Comparison of ENCODE assay signal across 24 mouse cellular contexts in genomic region chr15:99036249-99036905, GRCm38 (mm10). TPM values are rescaled to one million over a fixed set of nuclear protein-coding genes. Genes with fewer than 3 reads are reported as not detected.
DNase-seq lines count a peak whose midpoint lies in the region; ATAC-seq and TF ChIP-seq lines count a peak whose summit lies in the region.
"Had no signal": no experiment of that assay in that cellular context is flagged by ENCODE, and none has a peak within 500 bp of the region (broad histone marks: within the 10 kb centered on the region; RNA-seq: fewer than 3 reads in every experiment).

No protein-coding gene starts in this region.

- no peaks in the 10 kb centered on the region for H3K27me3 ChIP-seq in myocyte (ENCODE audit: control insufficient read depth, insufficient read depth, insufficient read length)
- H3K27me3 ChIP-seq in midbrain, embryonic 15.5 days (replicated peaks): no peaks in the 10 kb centered on the region
- H3K27me3 ChIP-seq in forebrain, embryonic 11.5 days (ENCODE audit: control insufficient read depth, insufficient read depth, low read length): no peaks in the 10 kb centered on the region
- H3K27me3 ChIP-seq: limb, embryonic 15.5 days; lung, embryonic 15.5 days had no signal

- H3K4me3 ChIP-seq in myocyte: no peak overlapping the region
- no peak overlapping the region for H3K4me3 ChIP-seq in midbrain, embryonic 15.5 days
- no peak overlapping the region for H3K4me3 ChIP-seq in forebrain, embryonic 11.5 days (ENCODE audit: low read depth, low read length)
- H3K4me3 ChIP-seq: limb, embryonic 15.5 days; lung, embryonic 15.5 days had no signal

- 85% methylated on average over 8 of the region's 8 CpGs for WGBS in midbrain, embryonic 15.5 days
- 86% methylated on average over 8 of the region's 8 CpGs for WGBS in forebrain, embryonic 11.5 days

- H3K9me3 ChIP-seq in midbrain, embryonic 15.5 days: no peaks in the 10 kb centered on the region
- no peaks in the 10 kb centered on the region for H3K9me3 ChIP-seq in forebrain, embryonic 11.5 days (ENCODE audit: control insufficient read depth, low read length)
- H3K9me3 ChIP-seq: limb, embryonic 15.5 days; lung, embryonic 15.5 days had no signal

- intact Hi-C loops in heart, postnatal 25 days (cut with DNase I): no loop called here

- H3K36me3 ChIP-seq in myocyte (ENCODE audit: control insufficient read depth, insufficient read depth): peaks cover 38% of the 10 kb centered on the region
- H3K36me3 ChIP-seq in midbrain, embryonic 15.5 days (replicated peaks): no peaks in the 10 kb centered on the region
- H3K36me3 ChIP-seq in forebrain, embryonic 11.5 days (ENCODE audit: control insufficient read depth, insufficient read depth, low read length): no peaks in the 10 kb centered on the region; the same call in 1 of the 2 replicates

- no peak overlapping the region for H3K9ac ChIP-seq in midbrain, embryonic 15.5 days
- H3K9ac ChIP-seq in forebrain, embryonic 11.5 days (ENCODE audit: low read length): no peak overlapping the region
- H3K9ac ChIP-seq: limb, embryonic 15.5 days; lung, embryonic 15.5 days had no signal

- H3K79me2 ChIP-seq in myocyte (ENCODE audit: control insufficient read depth, insufficient read depth): peaks cover 43% of the 10 kb centered on the region

- H3ac ChIP-seq in myocyte (ENCODE audit: control insufficient read depth, insufficient read length): no peak overlapping the region

- H3K4me2 ChIP-seq in myocyte (ENCODE audit: low read depth): no peak overlapping the region
- no peak overlapping the region for H3K4me2 ChIP-seq in midbrain, embryonic 15.5 days
- no peak overlapping the region for H3K4me2 ChIP-seq in forebrain, embryonic 11.5 days (ENCODE audit: low read depth, low read length, severe bottlenecking)
- H3K4me2 ChIP-seq: limb, embryonic 15.5 days; lung, embryonic 15.5 days had no signal

- H3K4me1 ChIP-seq in midbrain, embryonic 15.5 days: 0 out of 2 replicates have a peak, but pooled peaks cover 14% of the 10 kb centered on the region
- H3K4me1 ChIP-seq in forebrain, embryonic 11.5 days (replicated peaks; ENCODE audit: control insufficient read depth, insufficient read depth, low read length): peaks cover 14% of the 10 kb centered on the region

- H3K27ac ChIP-seq in midbrain, embryonic 15.5 days: no peak overlapping the region
- no peak overlapping the region for H3K27ac ChIP-seq in forebrain, embryonic 11.5 days (ENCODE audit: low read depth, low read length)
- H3K27ac ChIP-seq: hindbrain, postnatal 0 days; limb, embryonic 15.5 days; lung, embryonic 15.5 days had no signal

- DNase-seq in heart, adult 18-20 months: peak; percentile 59 to 67
- no peak for DNase-seq in heart, postnatal 25 days (ENCODE audit: low spot score)
- DNase-seq in lung, adult 18-20 months: peak; percentile 70 to 71
- DNase-seq in lung, postnatal 10 days: no peak
- DNase-seq in heart, postnatal 4 days: peak; percentile 56
- DNase-seq in forebrain, embryonic 11.5 days (ENCODE audit: low spot score): no peak
- DNase-seq: cerebellum, adult 9-10 months; gastrocnemius, postnatal 25 days; kidney, adult 11 months; kidney, postnatal 10 days; right cerebral cortex, postnatal 4 days; thymus, adult 2 months had no signal

- ATAC-seq in midbrain, embryonic 15.5 days (replicated peaks): no peak
- ATAC-seq in forebrain, embryonic 11.5 days (replicated peaks; ENCODE audit: low FRiP score): no peak
- ATAC-seq: forebrain, embryonic 14.5 days; hindbrain, postnatal 0 days had no signal

- TF ChIP-seq POLR2A in myocyte (IDR thresholded peaks at IDR 0.05; ENCODE audit: insufficient read length, low read depth): peak; percentile 18

TF ChIP-seq in myocyte, 11 proteins besides CTCF, POLR2A, EP300 and RAD21:
- peak; percentile 19 for TF ChIP-seq POLR2AphosphoS2 (IDR thresholded peaks at IDR 0.05; ENCODE audit: insufficient read length, low read depth)
- TF ChIP-seq MYOD1 (IDR thresholded peaks at IDR 0.05; ENCODE audit: control insufficient read depth in 1 of 3, insufficient read length in 2 of 3, low read depth in 2 of 3): no peak

RNA-seq across cellular contexts. Expression of gene Tuba1c, which starts 6.7 kb away (rescaled TPM):
- 10 to 100 TPM; 31.8 to 41.4 TPM for total RNA-seq in heart, adult 18-20 months (2021)
- 10 to 100 TPM; 33.5 to 33.7 TPM for total RNA-seq in heart, postnatal 25 days (2021)
- 100 to 1,000 TPM; 200 to 203 TPM for total RNA-seq in heart, postnatal 4 days (2021)
- 462 TPM for polyA plus RNA-seq in myocyte (2012; fragmentation: generic; extraction: Trizol)
- polyA plus RNA-seq in midbrain, embryonic 15.5 days (2015; fragmentation: Nextera tagmentation; extraction: Ambion mirVana): 16.4 and 20.5 TPM in 2 replicates
- polyA plus RNA-seq in forebrain, embryonic 11.5 days (2014; fragmentation: Nextera tagmentation; extraction: Ambion mirVana): 142 and 160 TPM in 2 replicates

RNA-seq across cellular contexts. Expression of gene Prph, which starts 18.6 kb away (rescaled TPM):
- under 1 TPM in 1 of 2 experiments, not detected in 1; 0.15 TPM for total RNA-seq in heart, adult 18-20 months (2021)
- under 1 TPM; 0.14 to 0.42 TPM for total RNA-seq in heart, postnatal 25 days (2021)
- total RNA-seq in heart, postnatal 4 days (2021): 1 to 10 TPM in 1 of 2 experiments, under 1 TPM in 1; 0.60 to 1.3 TPM
- 0.98 TPM for polyA plus RNA-seq in myocyte (2012; fragmentation: generic; extraction: Trizol)
- 5.7 and 10.3 TPM in 2 replicates for polyA plus RNA-seq in midbrain, embryonic 15.5 days (2015; fragmentation: Nextera tagmentation; extraction: Ambion mirVana)
- 0.19 and 0.94 TPM in 2 replicates for polyA plus RNA-seq in forebrain, embryonic 11.5 days (2014; fragmentation: Nextera tagmentation; extraction: Ambion mirVana)
- total RNA-seq: hematopoietic stem cell, adult 5-6 weeks; megakaryocyte-erythroid progenitor cell, adult 5-6 weeks had no signal

RNA-seq across cellular contexts. Expression of gene Troap, which starts 38.0 kb away (rescaled TPM):
- under 1 TPM in 1 of 2 experiments, not detected in 1; 0.28 TPM for total RNA-seq in heart, adult 18-20 months (2021)
- under 1 TPM; 0.13 to 0.67 TPM for total RNA-seq in heart, postnatal 25 days (2021)
- total RNA-seq in heart, postnatal 4 days (2021): 10 to 100 TPM; 17.8 to 18.7 TPM
- 18.6 TPM for polyA plus RNA-seq in myocyte (2012; fragmentation: generic; extraction: Trizol)
- polyA plus RNA-seq in midbrain, embryonic 15.5 days (2015; fragmentation: Nextera tagmentation; extraction: Ambion mirVana): 4.9 and 6.6 TPM in 2 replicates
- 38.8 and 40.2 TPM in 2 replicates for polyA plus RNA-seq in forebrain, embryonic 11.5 days (2014; fragmentation: Nextera tagmentation; extraction: Ambion mirVana)

RNA-seq across cellular contexts. Expression of gene C1ql4, which starts 51.2 kb away (rescaled TPM):
- not detected for total RNA-seq in heart, adult 18-20 months (2021)
- total RNA-seq in heart, postnatal 25 days (2021): not detected
- total RNA-seq in heart, postnatal 4 days (2021): under 1 TPM in 1 of 2 experiments, not detected in 1; 0.19 TPM
- 0.10 TPM for polyA plus RNA-seq in myocyte (2012; fragmentation: generic; extraction: Trizol)
- 12.4 and 15.3 TPM in 2 replicates for polyA plus RNA-seq in midbrain, embryonic 15.5 days (2015; fragmentation: Nextera tagmentation; extraction: Ambion mirVana)
- polyA plus RNA-seq in forebrain, embryonic 11.5 days (2014; fragmentation: Nextera tagmentation; extraction: Ambion mirVana): 0.12 TPM in 1 of 2 replicates, not detected in the other
- total RNA-seq: adrenal gland, postnatal 36 days; gastrocnemius, postnatal 25 days; hematopoietic stem cell, adult 5-6 weeks; left cerebral cortex, postnatal 25 days; megakaryocyte-erythroid progenitor cell, adult 5-6 weeks had no signal
- polyA plus RNA-seq: cortical plate, adult 2 months; forebrain, embryonic 14.5 days; limb, embryonic 15.5 days; lung, embryonic 15.5 days; stomach, embryonic 16.5 days had no signal

RNA-seq across cellular contexts. Expression of gene Dnajc22, which starts 56.6 kb away (rescaled TPM):
- 1 to 10 TPM in 1 of 2 experiments, under 1 TPM in 1; 0.37 to 1.2 TPM for total RNA-seq in heart, adult 18-20 months (2021)
- total RNA-seq in heart, postnatal 25 days (2021): under 1 TPM; 0.16 to 0.45 TPM
- 1 to 10 TPM in 1 of 2 experiments, under 1 TPM in 1; 0.79 to 1.2 TPM for total RNA-seq in heart, postnatal 4 days (2021)
- polyA plus RNA-seq in myocyte (2012; fragmentation: generic; extraction: Trizol): 0.78 TPM
- 2.0 and 2.1 TPM in 2 replicates for polyA plus RNA-seq in midbrain, embryonic 15.5 days (2015; fragmentation: Nextera tagmentation; extraction: Ambion mirVana)
- 0.16 and 0.40 TPM in 2 replicates for polyA plus RNA-seq in forebrain, embryonic 11.5 days (2014; fragmentation: Nextera tagmentation; extraction: Ambion mirVana)
- total RNA-seq: hematopoietic stem cell, adult 5-6 weeks; megakaryocyte-erythroid progenitor cell, adult 5-6 weeks had no signal

Comparison
In these comparisons a context has a peak if more than half of its experiments do, and no peak if none do; other contexts are left out.
1. DNase-seq: peak in heart, adult 18-20 months (2 of 2), lung, adult 18-20 months (2 of 2) and heart, postnatal 4 days (single experiment); none in heart, postnatal 25 days (single experiment), lung, postnatal 10 days (single experiment) and forebrain, embryonic 11.5 days (single experiment).
2. RNA of gene Tuba1c, which starts 6.7 kb away (total RNA-seq): 200 to 203 TPM in heart, postnatal 4 days; 31.8 to 41.4 TPM in heart, adult 18-20 months and 33.5 to 33.7 TPM in heart, postnatal 25 days; every median in the first group is over 4 times any median in the second.
3. RNA of gene Troap, which starts 38.0 kb away (total RNA-seq): 17.8 to 18.7 TPM in heart, postnatal 4 days; 0.13 to 0.67 TPM in heart, postnatal 25 days and 0.28 TPM in heart, adult 18-20 months; every median in the first group is over 10 times any median in the second.